Mouse (Mus musculus) skeletal muscle tissue, adult 2 months (tissue): ENCODE results near the gene Btg2.
A peak's percentile ranks its signal among the peaks of the same experiment; 100 is the strongest.

Experiments used
- DNase-seq: peaks from one replicate; pipeline ENCODE4 v3.0.0-alpha.2; 2012; ENCODE audit warnings: low read depth, low spot score

Gene Btg2

DNA sequence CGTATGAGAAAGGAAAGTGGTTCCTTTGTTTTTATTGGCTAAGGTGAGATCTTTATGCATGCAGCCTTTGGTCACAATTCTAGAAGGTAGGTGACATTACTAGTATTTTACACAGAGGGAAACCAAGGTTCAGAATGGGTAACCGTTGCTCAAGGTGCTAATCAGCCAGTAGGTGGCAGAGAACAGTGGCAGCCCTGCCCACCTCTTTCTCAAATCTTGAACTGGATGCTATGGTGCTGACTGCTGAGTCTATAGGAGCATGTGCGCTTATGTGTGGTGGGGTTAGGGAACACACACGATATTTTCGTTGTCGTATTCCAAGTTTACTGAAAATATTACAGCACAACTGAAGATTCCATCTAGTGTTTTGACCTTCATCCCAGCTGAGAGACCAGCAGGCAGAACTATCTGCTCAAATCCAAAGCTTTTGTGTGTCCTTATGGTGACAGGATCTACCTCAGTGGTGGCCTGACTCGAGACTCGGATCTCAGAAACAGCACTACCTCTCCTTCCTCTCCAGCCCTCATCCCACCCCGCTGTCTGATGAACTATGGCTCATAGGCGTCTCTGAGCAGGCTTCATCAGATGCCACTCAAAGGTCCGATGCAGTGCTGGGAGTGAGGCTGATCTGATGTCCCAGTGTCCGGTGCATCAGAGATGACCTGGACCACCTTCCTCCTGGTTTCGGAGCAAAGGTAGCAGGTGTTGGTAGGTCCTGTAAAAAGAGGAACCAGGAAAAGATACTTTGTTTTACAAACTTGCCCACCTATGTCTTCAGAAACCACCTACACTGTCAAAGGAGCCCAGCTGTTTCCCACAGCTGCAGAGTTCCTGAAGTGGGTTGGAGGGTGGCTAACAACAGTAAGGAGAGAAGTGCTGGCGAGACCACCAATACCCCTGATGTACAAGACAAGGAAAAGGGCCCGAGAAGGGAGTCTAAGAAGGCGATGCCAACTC is 18.9 kb downstream of the Btg2 start:
- DNase-seq, result no peak

DNA sequence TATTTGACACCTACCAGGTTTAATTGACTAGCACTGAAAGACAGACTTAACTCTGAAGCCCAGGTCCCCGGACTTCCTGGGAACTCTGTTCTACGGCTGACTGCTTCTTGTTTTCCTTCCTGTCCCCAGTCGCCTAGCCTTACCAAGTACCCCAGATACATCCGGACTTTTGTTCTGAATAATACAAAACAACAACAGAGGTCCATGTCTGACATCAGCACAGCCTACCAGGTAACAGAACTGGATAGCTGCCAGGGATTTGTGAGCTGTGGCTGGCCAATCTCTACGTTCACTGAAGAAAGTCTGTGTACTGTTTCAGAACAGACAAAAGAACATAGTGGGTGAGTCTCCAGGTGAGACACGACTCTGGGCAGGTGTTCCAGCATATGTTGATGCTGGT is 20.1 kb downstream of the Btg2 start:
- DNase-seq, result no peak

DNA sequence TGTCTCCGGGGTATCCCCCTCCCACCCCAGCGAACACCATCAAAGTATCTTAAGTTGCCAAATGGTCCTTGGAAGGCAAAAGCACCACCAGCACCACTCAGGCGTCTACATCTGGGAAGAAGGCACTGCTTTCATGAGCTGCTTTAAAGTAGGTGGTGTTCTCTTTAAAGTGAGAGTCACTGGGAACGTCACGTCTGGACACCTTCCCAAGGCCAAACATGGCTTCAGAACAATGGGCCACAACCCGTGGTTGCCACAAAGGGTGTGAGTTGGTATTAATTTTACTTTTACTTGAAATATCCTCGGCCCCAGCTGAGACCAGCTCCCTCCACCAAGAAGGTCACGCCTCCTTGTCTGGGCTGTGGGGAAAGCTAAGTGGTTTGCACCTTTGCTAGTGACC is 21.2 kb downstream of the Btg2 start:
- no peak for DNase-seq

DNA sequence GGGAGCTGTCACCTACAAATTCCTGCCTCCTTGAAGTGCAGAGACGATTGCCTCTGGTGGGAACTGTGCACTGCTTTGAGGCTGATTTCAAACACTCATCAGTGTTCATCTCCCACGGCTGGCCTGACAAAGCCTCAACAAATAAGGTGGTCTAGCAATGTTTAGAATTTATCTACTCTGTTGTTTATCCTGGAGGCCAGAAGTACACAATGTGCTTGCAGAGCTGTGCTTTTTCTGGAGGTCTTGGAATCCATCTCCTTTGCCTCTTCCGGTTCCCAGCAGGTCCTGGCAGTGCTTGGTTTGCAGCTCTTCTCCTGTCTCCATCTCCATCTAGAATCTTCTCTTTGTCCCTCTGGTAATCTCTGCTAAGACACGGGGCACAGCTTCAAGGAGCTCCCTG is 22.6 kb downstream of the Btg2 start:
- no peak for DNase-seq

DNA sequence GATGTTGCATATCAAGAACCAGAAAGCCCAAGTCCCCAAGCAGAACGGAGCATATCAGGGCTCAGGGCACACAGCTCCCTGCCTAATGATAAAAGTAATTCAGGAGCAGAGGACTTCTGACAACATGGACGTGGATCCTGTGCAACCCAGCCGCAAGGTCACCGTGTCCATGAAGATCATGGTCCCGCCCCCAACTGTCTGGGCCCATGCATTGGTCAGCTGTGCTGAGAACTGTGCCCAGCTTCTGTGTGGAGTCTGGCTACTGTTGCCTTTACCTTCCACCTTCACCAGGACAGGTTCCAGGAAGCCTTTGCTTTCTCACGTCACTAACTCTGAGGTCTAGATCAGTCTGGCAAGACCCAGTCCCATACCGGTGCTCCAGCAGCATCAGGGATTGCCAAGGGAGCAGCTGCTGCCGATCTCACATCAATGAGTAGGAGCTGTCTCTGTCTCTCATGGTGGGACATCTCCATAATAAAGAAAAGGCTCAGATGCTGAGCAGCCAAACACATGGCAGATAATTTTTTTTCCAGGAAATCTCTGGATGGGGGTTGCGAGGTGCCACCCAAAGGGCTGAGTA is 23.2 kb downstream of the Btg2 start:
- DNase-seq, result no peak

DNA sequence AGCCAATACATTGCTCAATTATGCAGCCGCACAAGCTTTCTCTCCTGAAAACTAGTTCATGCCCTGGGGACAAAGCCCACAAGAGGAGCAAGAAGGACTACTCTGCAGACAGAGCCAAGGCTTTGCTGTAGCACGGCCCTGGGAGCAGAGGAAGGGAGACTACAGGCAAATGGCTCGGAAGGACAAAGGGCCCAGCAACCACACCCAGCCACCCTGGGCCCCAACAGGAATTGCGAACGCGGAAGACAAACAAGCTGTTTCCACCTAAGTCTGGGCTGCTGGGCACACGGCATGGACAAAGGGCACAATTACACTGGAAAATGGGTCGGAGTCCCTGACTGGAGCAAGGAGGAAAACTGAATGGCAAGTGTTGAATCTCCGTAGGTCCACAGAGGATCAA is 23.9 kb downstream of the Btg2 start:
- DNase-seq, result no peak

DNA sequence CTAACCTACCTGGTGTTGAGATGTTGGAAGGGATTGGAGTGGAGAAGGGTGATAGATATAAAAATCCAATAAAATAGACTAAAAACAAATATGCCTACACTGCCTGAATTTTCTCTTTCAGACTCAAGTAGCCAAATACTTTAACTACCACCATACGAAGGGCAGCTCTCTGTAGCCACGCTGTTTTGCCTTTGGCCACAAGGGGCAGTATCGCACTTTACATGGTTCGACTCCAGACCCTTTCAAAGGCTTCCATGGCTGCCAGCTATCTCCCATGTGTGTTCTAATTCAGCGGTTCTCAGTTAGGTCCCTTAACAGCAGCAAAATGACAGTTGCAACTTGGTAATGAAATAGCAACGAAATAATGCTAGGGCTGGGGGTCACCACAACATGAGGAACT is 25.7 kb downstream of the Btg2 start:
- DNase-seq, result peak; percentile 75

DNA sequence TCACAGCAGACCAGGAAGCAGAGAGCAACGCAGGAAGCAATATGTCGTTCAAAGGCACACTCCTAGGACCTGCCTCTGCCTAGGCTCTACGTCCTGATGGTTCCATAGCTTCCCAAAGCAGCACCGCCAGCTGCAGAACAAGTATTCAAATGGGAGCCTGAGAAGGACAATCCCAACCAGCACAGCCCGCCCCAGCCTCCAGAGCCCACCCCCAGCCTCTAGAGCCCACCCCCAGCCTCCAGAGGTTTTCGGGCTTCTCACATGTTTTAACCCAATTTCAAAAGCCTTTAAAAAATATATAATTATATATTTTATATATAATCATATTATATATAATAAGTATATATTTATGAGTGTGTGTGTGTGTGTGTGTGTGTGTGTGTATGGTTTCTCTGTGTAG is 29.4 kb downstream of the Btg2 start:
- DNase-seq, result no peak

DNA sequence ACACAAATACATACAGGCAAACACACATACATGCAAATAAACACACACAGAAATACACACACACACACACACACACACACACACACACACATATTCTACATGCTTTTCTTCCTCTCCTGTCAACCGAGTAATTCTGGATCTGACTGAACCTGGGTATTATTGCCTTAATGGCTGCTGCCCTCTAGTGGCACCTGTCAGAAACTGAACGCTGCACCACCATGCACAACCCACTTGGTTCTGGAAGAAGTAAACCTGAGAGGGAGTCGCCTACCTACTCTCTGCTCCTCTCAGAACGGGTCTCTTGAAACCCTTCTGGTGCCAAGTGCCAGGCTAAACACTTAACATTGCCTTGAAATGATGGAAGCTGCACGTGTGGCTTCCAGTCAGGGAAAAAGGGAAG is 30.2 kb downstream of the Btg2 start:
- DNase-seq, result peak; percentile 58

DNA sequence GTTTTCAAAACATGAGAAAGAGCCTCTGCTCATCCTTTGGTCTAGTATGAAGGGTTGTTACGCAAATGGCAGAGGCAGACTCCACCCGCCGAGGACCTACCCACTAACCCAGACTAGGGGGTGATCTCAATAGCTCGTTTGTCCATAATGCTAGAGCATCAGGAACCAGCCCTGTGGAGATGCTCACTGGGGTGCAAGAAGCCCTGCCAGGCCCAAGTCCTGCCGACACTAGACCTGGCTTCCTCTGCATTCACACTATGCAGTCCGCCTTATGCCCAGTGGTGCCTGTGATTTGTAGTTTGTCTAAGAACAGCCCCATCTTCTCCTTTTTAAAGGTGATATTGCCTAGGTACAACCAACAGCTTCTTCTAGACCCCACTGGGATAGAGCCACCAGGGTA is 31.5 kb downstream of the Btg2 start:
- no peak for DNase-seq

DNA sequence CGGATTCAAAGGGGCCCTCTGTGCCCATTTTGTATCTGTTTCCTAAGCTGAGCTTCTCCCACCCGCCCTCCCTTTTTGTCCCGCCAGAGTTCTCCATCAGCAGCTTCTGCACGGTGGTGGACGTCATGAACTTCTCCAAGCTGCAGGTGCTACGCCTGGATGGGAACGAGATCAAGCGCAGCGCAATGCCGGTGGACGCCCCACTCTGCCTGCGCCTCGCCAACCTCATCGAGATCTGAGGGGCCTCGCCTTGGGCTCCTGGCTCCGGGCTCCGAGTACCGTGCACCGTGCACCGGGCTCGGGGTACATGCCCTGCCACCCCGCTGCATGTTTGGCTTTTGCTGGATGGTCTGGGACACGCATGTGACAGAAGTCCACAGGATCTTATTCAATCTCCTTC is 32.5 kb downstream of the Btg2 start:
- DNase-seq, result no peak

DNA sequence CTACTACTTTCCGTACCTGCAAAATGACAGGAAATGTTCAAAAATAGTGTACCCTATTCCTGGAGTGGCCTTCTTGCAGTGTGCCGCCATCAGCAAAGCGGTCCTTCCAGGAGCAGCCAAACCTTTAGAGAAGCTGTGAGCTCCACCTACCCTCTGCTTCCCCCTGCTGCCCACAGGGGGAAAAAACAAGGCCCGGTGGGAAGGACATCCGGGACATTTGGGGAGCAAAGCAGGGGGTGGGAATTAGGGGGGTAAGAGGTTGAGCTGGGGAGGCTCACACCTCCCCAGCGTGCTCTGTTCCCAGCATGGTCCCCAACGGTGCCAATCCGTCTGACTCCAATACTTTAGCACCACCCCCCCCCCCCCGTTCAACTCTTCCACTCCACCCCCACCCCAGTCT is 32.9 kb downstream of the Btg2 start:
- DNase-seq, result peak; percentile 62

DNA sequence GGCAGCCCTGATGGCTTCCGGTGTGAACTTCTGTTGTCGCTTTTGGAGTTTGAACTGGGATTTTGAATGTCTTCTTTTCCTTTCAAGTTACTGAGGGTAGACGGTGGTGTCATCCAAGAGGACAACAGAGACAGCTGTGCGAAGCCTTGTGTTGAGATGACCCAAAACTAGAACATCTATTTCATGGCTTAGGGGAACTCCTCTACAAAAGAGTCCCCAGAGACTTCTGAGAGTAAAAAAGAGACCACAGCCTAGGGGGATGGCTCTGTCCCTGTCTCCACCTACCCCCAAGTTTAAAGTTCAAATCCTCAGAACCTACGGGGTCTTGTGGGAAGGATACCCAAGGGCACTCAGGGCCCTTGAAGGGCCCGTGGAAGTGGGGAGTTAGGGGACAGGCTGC is 34.1 kb downstream of the Btg2 start:
- no peak for DNase-seq

DNA sequence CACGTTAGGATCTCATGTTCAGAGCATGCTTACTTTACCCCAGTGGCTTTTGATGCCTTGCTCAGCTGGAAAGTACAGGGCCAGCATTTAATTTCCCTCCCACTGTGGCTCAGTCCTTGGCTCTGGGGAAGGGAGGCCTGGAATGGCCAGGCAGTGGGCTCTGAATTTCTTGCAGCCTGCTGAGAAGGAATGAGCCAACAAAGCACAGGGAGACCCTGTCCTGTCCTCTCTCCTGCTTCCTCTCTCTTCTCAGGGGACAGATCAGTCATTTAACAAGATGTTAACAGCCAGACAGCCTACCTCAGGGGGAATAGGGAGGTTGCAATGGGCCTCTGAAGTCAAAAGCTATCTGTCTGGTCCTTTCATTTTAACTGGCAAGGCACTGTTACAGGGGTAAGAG is 36.6 kb downstream of the Btg2 start:
- no peak for DNase-seq

DNA sequence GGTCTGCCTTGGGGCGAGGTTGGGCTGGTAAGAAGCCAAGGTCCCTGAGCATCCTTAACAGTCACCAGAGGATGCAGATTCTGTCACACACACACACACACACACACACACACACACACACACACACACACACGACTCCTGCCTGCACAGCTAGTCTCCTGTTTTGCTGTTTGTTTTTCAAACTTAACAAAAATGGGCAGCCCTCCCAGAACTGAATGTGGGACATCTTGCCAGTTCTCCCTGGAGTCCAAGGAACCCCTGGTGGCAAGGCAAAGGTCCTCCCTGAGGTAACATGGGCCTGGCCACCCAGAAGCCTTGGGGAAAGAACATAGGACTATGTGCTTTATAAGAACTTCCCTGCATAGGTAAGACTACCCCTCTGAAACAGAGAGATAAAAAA is 37.0 kb downstream of the Btg2 start:
- no peak for DNase-seq

DNA sequence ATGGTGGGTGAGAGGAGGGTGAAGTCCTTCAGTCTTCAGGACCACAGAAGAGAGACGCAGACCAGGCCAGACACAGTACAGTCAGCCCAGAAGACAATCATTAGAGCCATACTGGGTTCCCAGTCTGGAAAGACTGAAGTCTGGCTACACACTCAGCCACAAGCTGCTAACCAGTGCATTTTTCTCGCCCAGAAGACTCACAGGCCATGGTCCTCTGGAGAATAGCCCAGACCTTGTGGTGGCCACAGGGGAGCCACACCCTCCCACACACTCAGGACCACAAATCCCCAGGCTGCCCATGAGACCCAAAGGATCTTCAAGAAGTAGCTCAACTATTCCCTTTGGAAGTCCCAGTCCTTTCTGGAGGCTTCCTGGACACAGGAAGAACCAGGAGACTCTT is 39.6 kb downstream of the Btg2 start:
- DNase-seq, result no peak

DNA sequence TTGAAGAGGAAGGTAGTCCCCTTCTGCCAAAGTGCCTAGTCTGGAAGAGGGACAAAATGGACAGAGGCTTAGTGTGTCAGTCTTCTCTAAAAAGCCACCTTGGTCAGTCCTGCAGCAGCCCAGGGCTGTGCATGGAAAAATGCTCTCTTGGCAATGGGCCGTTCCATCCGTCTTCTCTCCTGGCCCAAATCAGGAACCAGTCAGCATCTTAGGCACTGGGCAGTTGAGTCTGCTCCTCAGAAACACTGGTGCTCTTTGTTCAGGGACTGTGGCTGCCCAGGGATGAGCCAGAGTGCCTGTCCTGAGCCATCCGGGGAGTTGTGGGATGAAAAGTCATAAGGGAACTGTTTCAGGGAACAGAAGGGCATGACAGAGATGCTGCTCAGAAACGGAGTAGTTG is 40.6 kb downstream of the Btg2 start:
- no peak for DNase-seq

DNA sequence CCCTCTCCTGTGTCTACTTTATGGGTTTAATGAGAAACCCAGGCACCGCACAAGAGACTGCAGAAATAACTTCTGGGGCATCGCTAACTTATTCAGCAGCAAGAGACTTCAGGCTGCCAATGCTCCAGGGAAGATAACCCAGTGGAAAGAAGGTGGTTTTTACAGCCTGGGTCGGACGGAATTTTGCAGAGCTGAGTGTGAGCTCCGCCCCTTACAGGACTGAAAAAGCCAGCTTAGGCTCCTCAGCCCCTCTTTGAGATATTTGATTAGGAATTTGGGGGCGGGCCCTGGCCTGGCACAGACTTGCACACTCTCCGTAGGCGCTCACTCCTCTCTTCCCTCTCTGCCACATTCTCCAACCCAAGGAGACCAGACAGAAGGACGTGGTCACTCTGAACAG is 41.7 kb downstream of the Btg2 start, which contains the start of gene Fmod:
Gene Fmod (plus strand): TSS at position 83 of the 400 bp plus-strand sequence.
- no peak for DNase-seq

DNA sequence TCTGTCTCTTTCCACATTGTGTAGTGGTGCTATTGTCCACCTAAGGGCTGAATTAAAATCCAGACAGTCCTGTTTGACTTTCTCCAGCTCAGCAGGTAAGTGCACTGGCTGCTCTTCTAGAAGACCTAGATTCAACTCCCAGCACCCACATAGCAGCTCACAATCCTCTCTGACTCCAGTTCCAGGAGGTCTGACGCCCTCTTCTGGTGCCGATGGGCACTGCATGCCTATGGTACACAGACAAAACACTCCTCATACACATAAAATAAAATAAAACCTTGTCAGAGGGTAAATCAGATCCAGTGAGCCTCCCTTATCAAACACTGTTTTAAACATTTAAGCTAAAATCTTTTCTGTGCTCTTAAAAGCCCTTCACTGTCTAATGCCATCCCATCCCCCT is 42.4 kb downstream of the Btg2 start:
- DNase-seq, result no peak

DNA sequence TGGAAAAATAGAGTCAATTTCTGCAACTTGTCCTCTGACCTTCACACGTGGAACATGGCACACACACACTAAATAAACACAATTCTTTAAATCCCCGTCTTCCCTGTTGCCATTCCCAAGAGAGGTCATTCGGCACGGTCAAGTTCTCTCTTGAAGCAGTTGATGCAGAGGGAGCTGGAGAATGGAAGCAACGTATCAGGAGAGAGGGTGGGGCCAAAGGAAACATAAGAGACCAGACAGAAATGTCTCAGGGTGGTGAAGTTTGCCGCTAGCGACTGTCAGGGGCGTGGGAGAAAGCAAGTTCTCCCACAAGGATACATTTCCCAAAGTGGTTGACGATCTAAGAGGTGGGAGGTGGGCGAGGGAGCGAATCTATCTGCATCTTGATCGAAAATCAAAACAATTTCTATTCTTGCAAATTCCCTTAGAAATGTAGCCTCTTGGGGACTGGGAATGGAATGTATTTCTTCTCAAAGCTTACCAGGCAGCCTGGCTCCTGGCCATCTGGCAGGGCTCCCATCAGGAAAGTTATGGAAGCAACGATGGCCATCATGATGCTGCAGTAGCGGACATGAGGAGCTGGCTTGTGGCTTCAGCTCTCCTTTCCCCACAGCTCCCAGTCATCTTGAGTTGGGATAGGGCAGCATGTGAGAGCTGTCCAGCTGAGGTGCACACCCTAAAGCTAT is 50.6 kb downstream of the Btg2 start:
- DNase-seq, result no peak

DNA sequence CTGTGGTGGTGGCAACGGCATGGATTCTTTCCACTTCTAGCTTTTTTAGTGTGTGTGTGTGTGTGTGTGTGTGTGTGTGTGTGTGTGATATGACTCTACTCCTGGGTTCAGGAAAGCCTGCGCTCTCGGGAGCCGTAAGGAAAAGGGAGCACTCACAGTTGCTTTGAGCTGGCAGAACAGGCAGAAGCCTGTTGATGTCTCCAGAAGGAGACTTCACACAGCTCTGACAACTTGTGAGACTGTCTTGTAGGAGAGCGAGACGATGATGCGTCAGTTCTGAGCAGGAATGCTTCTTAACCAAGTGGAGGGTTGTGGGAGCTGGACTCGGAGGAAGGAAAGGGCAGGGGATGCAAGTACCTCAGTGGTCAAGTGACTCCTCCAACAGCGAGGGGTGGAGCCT is 52.2 kb downstream of the Btg2 start:
- DNase-seq, result no peak

DNA sequence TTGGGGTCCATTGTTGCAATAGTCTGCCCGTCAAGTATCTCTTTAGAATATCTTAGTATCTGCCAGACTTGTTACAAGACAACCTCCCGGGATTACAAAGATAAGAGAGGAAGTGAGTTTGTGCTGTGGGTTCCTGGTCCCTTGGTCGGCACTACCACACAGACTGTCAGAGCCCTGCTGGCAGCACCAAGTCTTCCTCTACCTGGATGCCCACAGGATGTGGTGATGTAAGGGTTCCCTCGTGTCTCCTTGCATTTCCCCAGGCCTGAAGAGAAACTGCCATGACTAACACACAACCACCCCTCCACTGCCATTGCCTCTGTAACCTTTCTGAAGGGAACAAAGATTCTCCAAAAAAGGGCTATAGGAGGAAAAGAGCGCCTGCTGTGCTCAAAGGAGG is 52.9 kb downstream of the Btg2 start:
- DNase-seq, result no peak
